Mouse (Mus musculus): ENCODE results near the gene Arhgap17. TPM values are rescaled to one million over a fixed set of nuclear protein-coding genes. Genes with fewer than 3 reads are reported as not detected.

The Arhgap17 gene
- total and polyA plus RNA-seq, 3 experiments = 10.0 to 17.0 (median 14.6) TPM

- Histone ChIP-seq H3K79me2 (replicated peaks; ENCODE audit: control insufficient read depth, insufficient read depth, low read length) (peaks cover 2% of the 10 kb centered on the region), H3K27ac (no peak overlapping the region), H3K4me3 (no peak overlapping the region), H3K9ac (ENCODE audit: low read depth, low read length) (no peak overlapping the region), H3K27me3 (ENCODE audit: control insufficient read depth, insufficient read depth, low read length) (no peaks in the 10 kb centered on the region), H3K36me3 (ENCODE audit: control insufficient read depth, insufficient read depth, low read length) (no peaks in the 10 kb centered on the region), H3K4me1 (ENCODE audit: control insufficient read depth, insufficient read depth, low read length) (peaks cover 10% of the 10 kb centered on the region)
- intact Hi-C loops (cut with DNase I) = no loop called here
- no peak for DNase-seq
- WGBS = 80% methylated on average over 4 of the region's 4 CpGs
- TF ChIP-seq POLR2A (IDR thresholded peaks at IDR 0.05; ENCODE audit: insufficient read depth, low read depth, low read length) (no peak), EP300 (IDR thresholded peaks at IDR 0.05; ENCODE audit: insufficient read depth, low read depth, low read length) (no peak), CTCF (IDR thresholded peaks at IDR 0.05) (no peak)
Observed at GRCm38 (mm10) chr7:123326901-123327300, 42.8 kb downstream of the Arhgap17 start.

GRCm38 (mm10) chr7:123326062-123326461 is 43.7 kb downstream of the Arhgap17 start:
- Histone ChIP-seq H3K36me3 (ENCODE audit: control insufficient read depth, insufficient read depth, low read length) (no peaks in the 10 kb centered on the region), H3K4me1 (ENCODE audit: control insufficient read depth, insufficient read depth, low read length) (peaks cover 8% of the 10 kb centered on the region; the same call in 1 of the 2 replicates), H3K27ac (no peak overlapping the region), H3K9ac (ENCODE audit: low read depth, low read length) (no peak overlapping the region), H3K4me3 (no peak overlapping the region), H3K27me3 (ENCODE audit: control insufficient read depth, insufficient read depth, low read length) (no peaks in the 10 kb centered on the region), H3K79me2 (replicated peaks; ENCODE audit: control insufficient read depth, insufficient read depth, low read length) (peaks cover 2% of the 10 kb centered on the region)
- DNase-seq = no peak
- TF ChIP-seq CTCF (IDR thresholded peaks at IDR 0.05) (no peak), POLR2A (IDR thresholded peaks at IDR 0.05; ENCODE audit: insufficient read depth, low read depth, low read length) (no peak), EP300 (IDR thresholded peaks at IDR 0.05; ENCODE audit: insufficient read depth, low read depth, low read length) (no peak)
- WGBS = 88% methylated on average over 5 of the region's 5 CpGs
- intact Hi-C loops (cut with DNase I) = no loop called here

GRCm38 (mm10) chr7:123324105-123324504 is 45.6 kb downstream of the Arhgap17 start:
- H3K4me1 ChIP-seq (ENCODE audit: control insufficient read depth, insufficient read depth, low read length) = peaks cover 3% of the 10 kb centered on the region; the same call in 1 of the 2 replicates
- no peak for DNase-seq
- no peak overlapping the region; the same call in 1 of the 2 replicates for H3K27ac ChIP-seq
- H3K27me3 ChIP-seq (ENCODE audit: control insufficient read depth, insufficient read depth, low read length) = no peaks in the 10 kb centered on the region
- H3K9ac ChIP-seq (ENCODE audit: low read depth, low read length) = no peak overlapping the region
- H3K4me3 ChIP-seq = no peak overlapping the region
- WGBS = 100% methylated on average over 1 of the region's 1 CpGs
- TF ChIP-seq EP300 (IDR thresholded peaks at IDR 0.05; ENCODE audit: insufficient read depth, low read depth, low read length) (no peak), POLR2A (IDR thresholded peaks at IDR 0.05; ENCODE audit: insufficient read depth, low read depth, low read length) (no peak), CTCF (IDR thresholded peaks at IDR 0.05) (no peak)
- H3K36me3 ChIP-seq (ENCODE audit: control insufficient read depth, insufficient read depth, low read length) = no peaks in the 10 kb centered on the region
- H3K79me2 ChIP-seq (replicated peaks; ENCODE audit: control insufficient read depth, insufficient read depth, low read length) = no peaks in the 10 kb centered on the region
- intact Hi-C loops (cut with DNase I) = no loop called here

GRCm38 (mm10) chr7:123323388-123323787 is 46.3 kb downstream of the Arhgap17 start:
- no peaks in the 10 kb centered on the region for H3K79me2 ChIP-seq (replicated peaks; ENCODE audit: control insufficient read depth, insufficient read depth, low read length)
- no peak overlapping the region for H3K9ac ChIP-seq (ENCODE audit: low read depth, low read length)
- no peaks in the 10 kb centered on the region for H3K27me3 ChIP-seq (ENCODE audit: control insufficient read depth, insufficient read depth, low read length)
- peak overlapping the region; percentile 52; the same call in 1 of the 2 replicates for H3K27ac ChIP-seq
- DNase-seq = peak; percentile 59 to 79
- no peaks in the 10 kb centered on the region for H3K36me3 ChIP-seq (ENCODE audit: control insufficient read depth, insufficient read depth, low read length)
- H3K4me3 ChIP-seq = no peak overlapping the region
- TF ChIP-seq POLR2A (IDR thresholded peaks at IDR 0.05; ENCODE audit: insufficient read depth, low read depth, low read length) (no peak), EP300 (IDR thresholded peaks at IDR 0.05; ENCODE audit: insufficient read depth, low read depth, low read length) (no peak), CTCF (IDR thresholded peaks at IDR 0.05) (no peak)
- WGBS = 61% methylated on average over 2 of the region's 2 CpGs
- intact Hi-C loops (cut with DNase I) = no loop called here
- H3K4me1 ChIP-seq (ENCODE audit: control insufficient read depth, insufficient read depth, low read length) = peaks cover 3% of the 10 kb centered on the region; the same call in 1 of the 2 replicates

- Histone ChIP-seq H3K4me3 (no peak overlapping the region), H3K79me2 (replicated peaks; ENCODE audit: control insufficient read depth, insufficient read depth, low read length) (no peaks in the 10 kb centered on the region), H3K4me1 (ENCODE audit: control insufficient read depth, insufficient read depth, low read length) (peaks cover 3% of the 10 kb centered on the region; the same call in 1 of the 2 replicates), H3K36me3 (ENCODE audit: control insufficient read depth, insufficient read depth, low read length) (no peaks in the 10 kb centered on the region), H3K27ac (no peak overlapping the region), H3K27me3 (ENCODE audit: control insufficient read depth, insufficient read depth, low read length) (no peaks in the 10 kb centered on the region), H3K9ac (ENCODE audit: low read depth, low read length) (no peak overlapping the region)
- intact Hi-C loops (cut with DNase I) = no loop called here
- no peak for DNase-seq
- TF ChIP-seq CTCF (IDR thresholded peaks at IDR 0.05) = no peak
- TF ChIP-seq EP300 (IDR thresholded peaks at IDR 0.05; ENCODE audit: insufficient read depth, low read depth, low read length) = no peak
- TF ChIP-seq POLR2A (IDR thresholded peaks at IDR 0.05; ENCODE audit: insufficient read depth, low read depth, low read length) = no peak
- 81% methylated on average over 13 of the region's 13 CpGs for WGBS
Observed at GRCm38 (mm10) chr7:123322452-123323121, 47.1 kb downstream of the Arhgap17 start.

GRCm38 (mm10) chr7:123312738-123313137 is 57.0 kb downstream of the Arhgap17 start:
- no peaks in the 10 kb centered on the region for H3K79me2 ChIP-seq (replicated peaks; ENCODE audit: control insufficient read depth, insufficient read depth, low read length)
- no peak overlapping the region for H3K27ac ChIP-seq
- no peaks in the 10 kb centered on the region for H3K36me3 ChIP-seq (ENCODE audit: control insufficient read depth, insufficient read depth, low read length)
- H3K4me3 ChIP-seq = no peak overlapping the region
- no peaks in the 10 kb centered on the region for H3K4me1 ChIP-seq (ENCODE audit: control insufficient read depth, insufficient read depth, low read length)
- no peaks in the 10 kb centered on the region for H3K27me3 ChIP-seq (ENCODE audit: control insufficient read depth, insufficient read depth, low read length)
- no peak for TF ChIP-seq CTCF (IDR thresholded peaks at IDR 0.05)
- no peak for TF ChIP-seq POLR2A (IDR thresholded peaks at IDR 0.05; ENCODE audit: insufficient read depth, low read depth, low read length)
- no peak for TF ChIP-seq EP300 (IDR thresholded peaks at IDR 0.05; ENCODE audit: insufficient read depth, low read depth, low read length)
- WGBS = 84% methylated on average over 3 of the region's 3 CpGs
- DNase-seq = no peak
- intact Hi-C loops (cut with DNase I) = no loop called here
- H3K9ac ChIP-seq (ENCODE audit: low read depth, low read length) = no peak overlapping the region

Measured in heart, adult 2 months (tissue).